Mouse (Mus musculus) CH12.LX (cell line): ENCODE data around the gene Gpr152. TPM values are rescaled to one million over a fixed set of nuclear protein-coding genes. Genes with fewer than 3 reads are reported as not detected.

ENCODE experiments used
- DNase-seq: peaks from one replicate; pipeline ENCODE4 v3.0.0-alpha.2; 2013; ENCODE audit errors: extremely low read depth
- H3K27ac ChIP-seq: 2 replicates; pipeline ENCODE4 v1.5.1; 2012; ENCODE audit warnings: low read depth, mild to moderate bottlenecking, control low read depth, moderate library complexity; ENCODE audit not compliant: insufficient read depth
- H3K27me3 ChIP-seq: replicated peaks from 2 replicates; pipeline ENCODE3; 2012; ENCODE audit warnings: inconsistent platforms
- H3K36me3 ChIP-seq, 2 experiments: replicated peaks in 1 of 2; 2 replicates each; pipeline versions ENCODE3 to v1.6.1; 2012; ENCODE audit warnings: inconsistent platforms in 1 of 2, low read length in 1 of 2, mild to moderate bottlenecking in 1 of 2, mixed read lengths in 1 of 2, moderate library complexity in 1 of 2; ENCODE audit not compliant: control insufficient read depth in 1 of 2, insufficient read depth in 1 of 2
- H3K4me1 ChIP-seq, 2 experiments: 2 replicates each; pipeline ENCODE4 v1.6.1; 2012; ENCODE audit warnings: inconsistent platforms in 1 of 2, moderate library complexity in 1 of 2; ENCODE audit not compliant: insufficient read depth in 2 of 2, control insufficient read depth in 1 of 2
- H3K4me2 ChIP-seq: 2 replicates; pipeline ENCODE4 v1.6.1; 2012; ENCODE audit warnings: low read depth, mild to moderate bottlenecking, control low read depth; ENCODE audit not compliant: poor library complexity, insufficient read depth, severe bottlenecking
- H3K4me3 ChIP-seq, 3 experiments: fragments of 150-350 bp in 1 of 3; sonication (generic) in 1 of 3; replicated peaks in 1 of 3; 2 replicates each; pipeline versions ENCODE3 to v1.5.1; 2011 to 2012; ENCODE audit warnings: low read depth in 2 of 3, low read length in 2 of 3, mild to moderate bottlenecking in 2 of 3, moderate library complexity in 2 of 3, control low read depth in 1 of 3, improper control_type of control experiment in 1 of 3, inconsistent platforms in 1 of 3, mixed read lengths in 1 of 3; ENCODE audit not compliant: poor library complexity in 1 of 3
- H3K79me2 ChIP-seq: replicated peaks from 2 replicates; pipeline ENCODE4 v1.6.1; 2012; ENCODE audit warnings: mild to moderate bottlenecking, moderate library complexity; ENCODE audit not compliant: control insufficient read depth, poor library complexity, insufficient read depth, severe bottlenecking; ENCODE audit errors: extremely low read depth
- H3K9ac ChIP-seq: 2 replicates; pipeline ENCODE4 v1.6.1; 2012; ENCODE audit warnings: low read depth, mild to moderate bottlenecking, control low read depth, moderate library complexity; ENCODE audit not compliant: insufficient read depth
- H3K9me3 ChIP-seq: replicated peaks from 2 replicates; pipeline ENCODE3; 2012; ENCODE audit warnings: low read length, inconsistent platforms, mixed read lengths
- BHLHE40 ChIP-seq: IDR thresholded peaks from 2 replicates; pipeline ENCODE4 v1.6.1; 2011; ENCODE audit warnings: mild to moderate bottlenecking, low read depth, low read length, improper control_type of control experiment
- CHD1 ChIP-seq: IDR thresholded peaks from 2 replicates; pipeline ENCODE4 v1.6.1; 2012; ENCODE audit warnings: low read depth, low read length, improper control_type of control experiment, inconsistent platforms
- CHD2 ChIP-seq: IDR thresholded peaks from 2 replicates; pipeline ENCODE4 v1.6.1; 2011; ENCODE audit warnings: low read length, improper control_type of control experiment
- CTCF ChIP-seq, 2 experiments: IDR thresholded peaks in 1 of 2; conservative IDR thresholded peaks in 1 of 2; 2 replicates each; pipeline ENCODE4 v1.5.1; 2011 to 2012; ENCODE audit warnings: low read depth in 2 of 2, low read length in 2 of 2, improper control_type of control experiment in 1 of 2, inconsistent platforms in 1 of 2, mild to moderate bottlenecking in 1 of 2, moderate library complexity in 1 of 2
- E2F4 ChIP-seq: IDR thresholded peaks from 2 replicates; pipeline ENCODE4 v1.6.1; 2011; ENCODE audit warnings: low read depth, low read length, improper control_type of control experiment; ENCODE audit not compliant: insufficient replicate concordance
- ELF1 ChIP-seq: IDR thresholded peaks from 2 replicates; pipeline ENCODE4 v1.6.1; 2014; ENCODE audit warnings: low read depth, mild to moderate bottlenecking, inconsistent platforms, low read length, improper control_type of control experiment
- EP300 ChIP-seq: IDR thresholded peaks from 2 replicates; pipeline ENCODE4 v1.6.1; 2011; ENCODE audit warnings: low read length, improper control_type of control experiment
- GABPA ChIP-seq: IDR thresholded peaks from 2 replicates; pipeline ENCODE4 v1.6.1; 2012; ENCODE audit warnings: low read depth, low read length, improper control_type of control experiment, inconsistent platforms; ENCODE audit not compliant: insufficient replicate concordance
- HCFC1 ChIP-seq: IDR thresholded peaks from 2 replicates; pipeline ENCODE4 v1.6.1; 2012; ENCODE audit warnings: low read depth, mild to moderate bottlenecking, inconsistent platforms, low read length, improper control_type of control experiment
- JUN ChIP-seq: IDR thresholded peaks from 2 replicates; pipeline ENCODE4 v1.6.1; 2011; ENCODE audit warnings: low read depth, mild to moderate bottlenecking, low read length, improper control_type of control experiment, moderate library complexity; ENCODE audit not compliant: insufficient read depth
- JUND ChIP-seq: conservative IDR thresholded peaks from 2 replicates; pipeline ENCODE4 v1.6.1; 2011; ENCODE audit warnings: low read depth, low read length, improper control_type of control experiment
- KAT2A ChIP-seq: IDR thresholded peaks from 2 replicates; pipeline ENCODE4 v1.6.1; 2012; ENCODE audit warnings: low read length, improper control_type of control experiment, inconsistent platforms; ENCODE audit not compliant: insufficient replicate concordance
- MAFK ChIP-seq: IDR thresholded peaks from 2 replicates; pipeline ENCODE4 v1.6.1; 2011; ENCODE audit warnings: low read length, improper control_type of control experiment; ENCODE audit not compliant: insufficient replicate concordance
- MAX ChIP-seq: IDR thresholded peaks from 2 replicates; pipeline ENCODE4 v1.6.1; 2011; ENCODE audit warnings: low read length, improper control_type of control experiment
- MEF2A ChIP-seq: IDR thresholded peaks from 2 replicates; pipeline ENCODE4 v1.6.1; 2014; ENCODE audit warnings: low read depth, mild to moderate bottlenecking, inconsistent platforms, low read length, improper control_type of control experiment, borderline replicate concordance
- MYC ChIP-seq: IDR thresholded peaks from 2 replicates; pipeline ENCODE4 v1.6.1; 2011; ENCODE audit warnings: low read depth, mild to moderate bottlenecking, improper control_type of control experiment, low read length
- NRF1 ChIP-seq: IDR thresholded peaks from 2 replicates; pipeline ENCODE4 v1.6.1; 2014; ENCODE audit warnings: low read depth, mild to moderate bottlenecking, inconsistent platforms, low read length, improper control_type of control experiment, moderate library complexity
- PAX5 ChIP-seq: IDR thresholded peaks from 2 replicates; pipeline ENCODE4 v1.6.1; 2012; ENCODE audit warnings: low read length, inconsistent platforms, mixed read lengths
- POLR2AphosphoS2 ChIP-seq: IDR thresholded peaks from 2 replicates; pipeline ENCODE4 v1.6.1; 2011; ENCODE audit warnings: low read depth, low read length, improper control_type of control experiment
- RCOR1 ChIP-seq: conservative IDR thresholded peaks from 2 replicates; pipeline ENCODE4 v1.6.1; 2012; ENCODE audit warnings: low read depth, mild to moderate bottlenecking, inconsistent platforms, low read length, improper control_type of control experiment
- SMC3 ChIP-seq: IDR thresholded peaks from 2 replicates; pipeline ENCODE4 v1.6.1; 2011; ENCODE audit warnings: low read depth, low read length, improper control_type of control experiment
- UBTF ChIP-seq: IDR thresholded peaks from 2 replicates; pipeline ENCODE4 v1.6.1; 2012; ENCODE audit warnings: low read depth, mild to moderate bottlenecking, inconsistent platforms, low read length, improper control_type of control experiment, moderate library complexity
- USF2 ChIP-seq: conservative IDR thresholded peaks from 2 replicates; pipeline ENCODE4 v1.6.1; 2011; ENCODE audit warnings: low read depth, low read length, improper control_type of control experiment
- ZC3H11A ChIP-seq: IDR thresholded peaks from 2 replicates; pipeline ENCODE4 v1.6.1; 2012; ENCODE audit warnings: low read depth, mild to moderate bottlenecking, inconsistent platforms, low read length, improper control_type of control experiment
- ZKSCAN1 ChIP-seq: IDR thresholded peaks from 2 replicates; pipeline ENCODE4 v1.6.1; 2012; ENCODE audit warnings: low read depth, inconsistent platforms, low read length, improper control_type of control experiment, borderline replicate concordance
- ZMIZ1 ChIP-seq: IDR thresholded peaks from 2 replicates; pipeline ENCODE4 v1.6.1; 2012; ENCODE audit warnings: low read depth, mild to moderate bottlenecking, inconsistent platforms, low read length, improper control_type of control experiment
- ZNF384 ChIP-seq: IDR thresholded peaks from 2 replicates; pipeline ENCODE4 v1.6.1; 2012; ENCODE audit warnings: low read depth, low read length, improper control_type of control experiment, inconsistent platforms
- dilution Hi-C: fragments of 300-500 bp; cut with MboI; formaldehyde crosslinking; loops from 2 replicates; pipeline ENCODE4 v1.14.3; 2020; ENCODE audit warnings: low sequenced_read_pairs; ENCODE audit not compliant: extremely low pct_unique_long_range_greater_than_20kb, extremely low pct_ligation_motif_present
- in situ Hi-C: fragments of 300-500 bp; cut with MboI; formaldehyde crosslinking; loops from 3 replicates; pipeline ENCODE4 v1.14.3; 2019; ENCODE audit warnings: low sequenced_read_pairs, low pct_ligation_motif_present, low pct_unique_long_range_greater_than_20kb, mixed read lengths
- polyA plus RNA-seq: library from polyadenylated mRNA; unstranded; fragments of >175 nt; gene quantifications from 2 replicates; pipeline ENCODE4 v1.2.1, GENCODE M21; 2012; ENCODE audit warnings: low read depth; ENCODE audit not compliant: insufficient read length
- total RNA-seq, 2 experiments: library from RNA; depleted of rRNA; stranded (reverse); fragments of 300-350 nt in 1 of 2; fragments of >200 nt in 1 of 2; gene quantifications; 2 replicates each; pipeline ENCODE4 v1.2.3; 2012 to 2014

Gpr152 gene
- total and polyA plus RNA-seq, 3 experiments, result 0.05 to 0.71 (median 0.17) TPM

GRCm38 (mm10) chr19:4115816-4116215, 23.8 kb upstream of the Gpr152 start:
- Histone ChIP-seq H3K9ac (no peak overlapping the region), H3K36me3 (peaks cover 63 to 82% of the 10 kb centered on the region in 2 experiments), H3K79me2 (0 out of 2 replicates have a peak, but pooled peaks cover 2% of the 10 kb centered on the region)
- TF ChIP-seq MYC (no peak), PAX5 (no peak), CHD1 (no peak), ZNF384 (no peak), HCFC1 (no peak), E2F4 (no peak), GABPA (no peak), MAFK (no peak), MEF2A (no peak), KAT2A (no peak), SMC3 (no peak), ZC3H11A (no peak), JUND (no peak), EP300 (no peak), POLR2AphosphoS2 (no peak), RCOR1 (no peak), CHD2 (no peak), ZMIZ1 (no peak), ZKSCAN1 (no peak), ELF1 (no peak)
- TF ChIP-seq, all 38 proteins: peak for 0
- Histone ChIP-seq H3K27me3 (no peaks in the 10 kb centered on the region), H3K27ac (no peak overlapping the region), H3K4me3 (no peak overlapping the region), H3K4me1 (peaks cover 24 to 68% of the 10 kb centered on the region in 2 experiments), H3K4me2 (no peak overlapping the region), H3K9me3 (no peaks in the 10 kb centered on the region)
- in situ Hi-C loops, result no loop called here
- DNase-seq, result no peak
- dilution Hi-C loops, result no loop called here

GRCm38 (mm10) chr19:4117006-4117405, 22.6 kb upstream of the Gpr152 start:
- Histone ChIP-seq H3K9me3 (no peaks in the 10 kb centered on the region), H3K27me3 (no peaks in the 10 kb centered on the region), H3K4me2 (no peak overlapping the region), H3K4me3 (no peak overlapping the region), H3K79me2 (0 out of 2 replicates have a peak, but pooled peaks cover 2% of the 10 kb centered on the region), H3K4me1 (peaks cover 24 to 73% of the 10 kb centered on the region in 2 experiments), H3K36me3 (peaks cover 51 to 70% of the 10 kb centered on the region in 2 experiments), H3K27ac (no peak overlapping the region), H3K9ac (no peak overlapping the region)
- dilution Hi-C loops, result no loop called here
- no peak for DNase-seq
- in situ Hi-C loops, result no loop called here
- no peak for TF ChIP-seq USF2
- TF ChIP-seq CTCF (conservative IDR thresholded peaks at IDR 0.05 in 1 of 2, IDR thresholded peaks at IDR 0.05 in 1 of 2; ENCODE audit: low read depth in 2 of 2, low read length in 2 of 2), result no peak
- TF ChIP-seq PAX5, result no peak
- TF ChIP-seq ZKSCAN1, result no peak
- TF ChIP-seq JUN, result no peak
- TF ChIP-seq MAX, result no peak
- no peak for TF ChIP-seq UBTF
- no peak for TF ChIP-seq MYC
- TF ChIP-seq BHLHE40, result no peak
- TF ChIP-seq NRF1, result no peak
- no peak for TF ChIP-seq CHD1
